Mouse (Mus musculus): ENCODE results near the gene Pim1. TPM values are rescaled to one million over a fixed set of nuclear protein-coding genes. Genes with fewer than 3 reads are reported as not detected.

Pim1 gene
- polyA plus RNA-seq (2014; fragmentation: Nextera tagmentation; extraction: Ambion mirVana): 10.1 TPM in 2 replicates

- ATAC-seq (ENCODE audit: insufficient number of reproducible peaks, insufficient read depth, low FRiP score, low read depth): no peak; the same call in none of the 2 replicates
- peaks cover 9% of the 10 kb centered on the region; the same call in 1 of the 2 replicates for H3K36me3 ChIP-seq (ENCODE audit: control insufficient read depth, insufficient read depth, low read length)
- no peaks in the 10 kb centered on the region for H3K9me3 ChIP-seq (ENCODE audit: control insufficient read depth, low read depth, low read length)
- 0% methylated on average over 69 of the region's 99 CpGs for WGBS
- peak within 1 kb of the TSS; percentile 95 for H3K4me2 ChIP-seq (replicated peaks; ENCODE audit: low read depth, low read length)
- H3K27ac ChIP-seq (ENCODE audit: low read length): peak within 1 kb of the TSS; percentile 86
- H3K4me1 ChIP-seq (ENCODE audit: control insufficient read depth, insufficient read depth, low read length): peaks cover 14% of the 10 kb centered on the region
- peak within 1 kb of the TSS; percentile 81 for H3K9ac ChIP-seq (replicated peaks; ENCODE audit: low read depth, low read length)
- H3K4me3 ChIP-seq (ENCODE audit: low read depth, low read length): peak within 1 kb of the TSS; percentile 82
- H3K27me3 ChIP-seq (ENCODE audit: control insufficient read depth, insufficient read depth, low read length): no peaks in the 10 kb centered on the region
Measured at GRCm38 (mm10) chr17:29490713-29491581, at the start of gene Pim1. TSS of gene Pim1 (plus strand) at chr17:29490753.

GRCm38 (mm10) chr17:29441562-29441961 is 49.0 kb upstream of the Pim1 start:
- Histone ChIP-seq H3K36me3 (ENCODE audit: control insufficient read depth, insufficient read depth, low read length) (no peaks in the 10 kb centered on the region), H3K9ac (replicated peaks; ENCODE audit: low read depth, low read length) (no peak overlapping the region), H3K4me2 (replicated peaks; ENCODE audit: low read depth, low read length) (no peak overlapping the region), H3K4me1 (ENCODE audit: control insufficient read depth, insufficient read depth, low read length) (peaks cover 16% of the 10 kb centered on the region; the same call in 1 of the 2 replicates), H3K27ac (ENCODE audit: low read length) (no peak overlapping the region), H3K9me3 (ENCODE audit: control insufficient read depth, low read depth, low read length) (no peaks in the 10 kb centered on the region), H3K4me3 (ENCODE audit: low read depth, low read length) (no peak overlapping the region), H3K27me3 (ENCODE audit: control insufficient read depth, insufficient read depth, low read length) (no peaks in the 10 kb centered on the region)
- 74% methylated on average over 4 of the region's 4 CpGs for WGBS
- ATAC-seq (ENCODE audit: insufficient number of reproducible peaks, insufficient read depth, low FRiP score, low read depth): no peak

GRCm38 (mm10) chr17:29442131-29442557 is 48.4 kb upstream of the Pim1 start:
- H3K4me3 ChIP-seq (ENCODE audit: low read depth, low read length): no peak overlapping the region
- H3K4me1 ChIP-seq (ENCODE audit: control insufficient read depth, insufficient read depth, low read length): peaks cover 16% of the 10 kb centered on the region; the same call in 1 of the 2 replicates
- no peak for ATAC-seq (ENCODE audit: insufficient number of reproducible peaks, insufficient read depth, low FRiP score, low read depth)
- no peaks in the 10 kb centered on the region for H3K27me3 ChIP-seq (ENCODE audit: control insufficient read depth, insufficient read depth, low read length)
- no peak overlapping the region for H3K27ac ChIP-seq (ENCODE audit: low read length)
- no peak overlapping the region for H3K4me2 ChIP-seq (replicated peaks; ENCODE audit: low read depth, low read length)
- H3K9ac ChIP-seq (replicated peaks; ENCODE audit: low read depth, low read length): no peak overlapping the region
- 63% methylated on average over 7 of the region's 7 CpGs for WGBS
- H3K36me3 ChIP-seq (ENCODE audit: control insufficient read depth, insufficient read depth, low read length): no peaks in the 10 kb centered on the region
- no peaks in the 10 kb centered on the region for H3K9me3 ChIP-seq (ENCODE audit: control insufficient read depth, low read depth, low read length)

GRCm38 (mm10) chr17:29443724-29444123 is 46.8 kb upstream of the Pim1 start:
- peak; percentile 44; the same call in 1 of the 2 replicates for ATAC-seq (ENCODE audit: insufficient number of reproducible peaks, insufficient read depth, low FRiP score, low read depth)
- Histone ChIP-seq H3K4me3 (ENCODE audit: low read depth, low read length) (no peak overlapping the region), H3K27ac (ENCODE audit: low read length) (no peak overlapping the region), H3K27me3 (ENCODE audit: control insufficient read depth, insufficient read depth, low read length) (no peaks in the 10 kb centered on the region), H3K4me2 (replicated peaks; ENCODE audit: low read depth, low read length) (no peak overlapping the region), H3K36me3 (ENCODE audit: control insufficient read depth, insufficient read depth, low read length) (no peaks in the 10 kb centered on the region), H3K9ac (replicated peaks; ENCODE audit: low read depth, low read length) (no peak overlapping the region), H3K9me3 (ENCODE audit: control insufficient read depth, low read depth, low read length) (no peaks in the 10 kb centered on the region), H3K4me1 (ENCODE audit: control insufficient read depth, insufficient read depth, low read length) (0 out of 2 replicates have a peak, but pooled peaks cover 10% of the 10 kb centered on the region)
- WGBS: 85% methylated on average over 4 of the region's 4 CpGs

- H3K9ac ChIP-seq (replicated peaks; ENCODE audit: low read depth, low read length): no peak overlapping the region
- H3K4me2 ChIP-seq (replicated peaks; ENCODE audit: low read depth, low read length): 0 out of 2 replicates have a peak overlapping the region, but pooled peaks have one; percentile 1
- H3K9me3 ChIP-seq (ENCODE audit: control insufficient read depth, low read depth, low read length): no peaks in the 10 kb centered on the region
- ATAC-seq (ENCODE audit: insufficient number of reproducible peaks, insufficient read depth, low FRiP score, low read depth): no peak
- H3K4me1 ChIP-seq (ENCODE audit: control insufficient read depth, insufficient read depth, low read length): 0 out of 2 replicates have a peak, but pooled peaks cover 10% of the 10 kb centered on the region
- H3K4me3 ChIP-seq (ENCODE audit: low read depth, low read length): no peak overlapping the region
- no peaks in the 10 kb centered on the region for H3K27me3 ChIP-seq (ENCODE audit: control insufficient read depth, insufficient read depth, low read length)
- H3K27ac ChIP-seq (ENCODE audit: low read length): peak overlapping the region; percentile 62; the same call in 1 of the 2 replicates
- H3K36me3 ChIP-seq (ENCODE audit: control insufficient read depth, insufficient read depth, low read length): no peaks in the 10 kb centered on the region
- WGBS: 9% methylated on average over 8 of the region's 8 CpGs
Measured at GRCm38 (mm10) chr17:29445072-29445471, 45.5 kb upstream of the Pim1 start.

- H3K36me3 ChIP-seq (ENCODE audit: control insufficient read depth, insufficient read depth, low read length): no peaks in the 10 kb centered on the region
- H3K4me2 ChIP-seq (replicated peaks; ENCODE audit: low read depth, low read length): no peak overlapping the region
- no peak overlapping the region for H3K4me3 ChIP-seq (ENCODE audit: low read depth, low read length)
- peaks cover 22% of the 10 kb centered on the region for H3K4me1 ChIP-seq (ENCODE audit: control insufficient read depth, insufficient read depth, low read length)
- WGBS: 26% methylated on average over 3 of the region's 3 CpGs
- no peaks in the 10 kb centered on the region for H3K9me3 ChIP-seq (ENCODE audit: control insufficient read depth, low read depth, low read length)
- peak; percentile 59; the same call in 1 of the 2 replicates for ATAC-seq (ENCODE audit: insufficient number of reproducible peaks, insufficient read depth, low FRiP score, low read depth)
- H3K27me3 ChIP-seq (ENCODE audit: control insufficient read depth, insufficient read depth, low read length): no peaks in the 10 kb centered on the region
- H3K9ac ChIP-seq (replicated peaks; ENCODE audit: low read depth, low read length): no peak overlapping the region
- no peak overlapping the region for H3K27ac ChIP-seq (ENCODE audit: low read length)
Measured at GRCm38 (mm10) chr17:29447323-29447722, 43.2 kb upstream of the Pim1 start.

- Histone ChIP-seq H3K4me3 (ENCODE audit: low read depth, low read length) (no peak overlapping the region), H3K9me3 (ENCODE audit: control insufficient read depth, low read depth, low read length) (no peaks in the 10 kb centered on the region), H3K27ac (ENCODE audit: low read length) (no peak overlapping the region), H3K4me1 (ENCODE audit: control insufficient read depth, insufficient read depth, low read length) (peaks cover 22% of the 10 kb centered on the region), H3K9ac (replicated peaks; ENCODE audit: low read depth, low read length) (no peak overlapping the region), H3K27me3 (ENCODE audit: control insufficient read depth, insufficient read depth, low read length) (no peaks in the 10 kb centered on the region), H3K36me3 (ENCODE audit: control insufficient read depth, insufficient read depth, low read length) (no peaks in the 10 kb centered on the region), H3K4me2 (replicated peaks; ENCODE audit: low read depth, low read length) (no peak overlapping the region)
- no peak for ATAC-seq (ENCODE audit: insufficient number of reproducible peaks, insufficient read depth, low FRiP score, low read depth)
- WGBS: 42% methylated on average over 8 of the region's 8 CpGs
Measured at GRCm38 (mm10) chr17:29448055-29448454, 42.5 kb upstream of the Pim1 start.

- Histone ChIP-seq H3K27ac (ENCODE audit: low read length) (no peak overlapping the region), H3K4me2 (replicated peaks; ENCODE audit: low read depth, low read length) (no peak overlapping the region), H3K9me3 (ENCODE audit: control insufficient read depth, low read depth, low read length) (no peaks in the 10 kb centered on the region), H3K36me3 (ENCODE audit: control insufficient read depth, insufficient read depth, low read length) (no peaks in the 10 kb centered on the region), H3K9ac (replicated peaks; ENCODE audit: low read depth, low read length) (no peak overlapping the region), H3K27me3 (ENCODE audit: control insufficient read depth, insufficient read depth, low read length) (no peaks in the 10 kb centered on the region), H3K4me1 (ENCODE audit: control insufficient read depth, insufficient read depth, low read length) (peaks cover 22% of the 10 kb centered on the region), H3K4me3 (ENCODE audit: low read depth, low read length) (no peak overlapping the region)
- ATAC-seq (ENCODE audit: insufficient number of reproducible peaks, insufficient read depth, low FRiP score, low read depth): no peak
- WGBS: 63% methylated on average over 2 of the region's 2 CpGs
Measured at GRCm38 (mm10) chr17:29448561-29448960, 42.0 kb upstream of the Pim1 start.
